Mouse (Mus musculus) left cerebral cortex, postnatal 25 days (tissue): ENCODE data around the gene Krt39. TPM values are rescaled to one million over a fixed set of nuclear protein-coding genes. Genes with fewer than 3 reads are reported as not detected.

Experiments
- DNase-seq, 2 experiments: peaks; one replicate each; pipeline ENCODE4 v3.0.0; 2022; ENCODE audit warnings: low spot score in 2 of 2, mixed read lengths in 1 of 2
- intact Hi-C: fragments of 180-260 bp; cut with DNase I; formaldehyde crosslinking; loops from one replicate; pipeline ENCODE4 v1.15.1; 2025
- total RNA-seq, 2 experiments: library from RNA; stranded (reverse); gene quantifications; 2 replicates each; pipeline ENCODE4 v1.2.3; 2021

Krt39 gene
- total RNA-seq, 2 experiments from 2014 or later = not detected

- no peak for DNase-seq
- intact Hi-C loops = no loop called here
These were observed 47.7 kb downstream of the Krt39 start for GRCm38 (mm10) chr11:99473433-99473832.

GRCm38 (mm10) chr11:99472405-99472804, 48.7 kb downstream of the Krt39 start:
- intact Hi-C loops = no loop called here
- peak in 1 of 2 experiments; percentile 60 for DNase-seq

- intact Hi-C loops = no loop called here
- no peak for DNase-seq
These were observed 49.2 kb downstream of the Krt39 start for GRCm38 (mm10) chr11:99471946-99472345.

GRCm38 (mm10) chr11:99469228-99469627, 51.9 kb downstream of the Krt39 start:
- intact Hi-C loops = no loop called here
- no peak for DNase-seq

GRCm38 (mm10) chr11:99468566-99468965, 52.6 kb downstream of the Krt39 start:
- intact Hi-C loops = no loop called here
- DNase-seq = no peak

- intact Hi-C loops = loop anchor here (1.0 to 2.0 kb wide), 2 partner anchors 106 to 703 kb away; no protein-coding TSS in a partner anchor
- DNase-seq = peak; percentile 13 to 86
These were observed 54.8 kb downstream of the Krt39 start for GRCm38 (mm10) chr11:99466316-99466715.

GRCm38 (mm10) chr11:99464836-99465235, 56.3 kb downstream of the Krt39 start:
- intact Hi-C loops = loop anchor here (2.0 kb wide), 2 partner anchors 540 to 818 kb away; no protein-coding TSS in a partner anchor

More at GRCm38 (mm10) chr11:99464836-99465235, 56.3 kb downstream of the Krt39 start:
- DNase-seq = peak; percentile 81 to 88

Other genes with a start within 250 kb of the Krt39 start
- not detected for gene Krt24, start 236.1 kb downstream of the Krt39 start, total RNA-seq
- gene Krt25, start 198.4 kb downstream of the Krt39 start, total RNA-seq = not detected
- gene Krt26, start 183.4 kb downstream of the Krt39 start, total RNA-seq = not detected
- not detected for gene Krt27, start 170.2 kb downstream of the Krt39 start, total RNA-seq
- under 1 TPM in 1 of 2 experiments, not detected in 1; 0.34 TPM for gene Krt28, start 146.4 kb downstream of the Krt39 start, total RNA-seq
- gene Krt10, start 132.0 kb downstream of the Krt39 start, total RNA-seq = 10 to 100 TPM; 10.6 to 11.7 TPM
- 10 to 100 TPM; 10.3 TPM for gene Krt12, start 99.1 kb downstream of the Krt39 start, total RNA-seq
- gene Krt20, start 83.2 kb downstream of the Krt39 start, total RNA-seq = not detected
- not detected for gene Krt23, start 28.2 kb downstream of the Krt39 start, total RNA-seq
- not detected for gene Krt40, start 21.8 kb upstream of the Krt39 start, total RNA-seq
- gene Krtap3-3, start 29.5 kb upstream of the Krt39 start, total RNA-seq = not detected
- not detected for gene Krtap3-2, start 35.5 kb upstream of the Krt39 start, total RNA-seq
- gene Gm11939, start 38.1 kb upstream of the Krt39 start, total RNA-seq = not detected
- not detected for gene Krtap3-1, start 45.3 kb upstream of the Krt39 start, total RNA-seq
- not detected for gene Krtap1-5, start 59.7 kb upstream of the Krt39 start, total RNA-seq
- not detected for gene Krtap1-4, start 62.3 kb upstream of the Krt39 start, total RNA-seq
- gene Krtap1-3, start 70.0 kb upstream of the Krt39 start, total RNA-seq = not detected
- gene Krtap9-3, start 76.8 kb upstream of the Krt39 start, total RNA-seq = not detected
- gene Gm11938, start 82.0 kb upstream of the Krt39 start, total RNA-seq = not detected
- not detected for gene Gm11937, start 88.9 kb upstream of the Krt39 start, total RNA-seq
- not detected for gene Krtap2-4, start 93.5 kb upstream of the Krt39 start, total RNA-seq
- not detected for gene Gm11562, start 99.1 kb upstream of the Krt39 start, total RNA-seq
- not detected for gene Krtap4-1, start 106.9 kb upstream of the Krt39 start, total RNA-seq
- gene Krtap4-2, start 113.7 kb upstream of the Krt39 start, total RNA-seq = not detected
- gene Krtap4-7, start 122.8 kb upstream of the Krt39 start, total RNA-seq = not detected
- gene Gm11555, start 128.9 kb upstream of the Krt39 start, total RNA-seq = not detected
- not detected for gene Gm11563, start 137.6 kb upstream of the Krt39 start, total RNA-seq
- gene Krtap4-6, start 144.6 kb upstream of the Krt39 start, total RNA-seq = not detected
- gene Gm14190, start 169.4 kb upstream of the Krt39 start, total RNA-seq = not detected
- not detected for gene Gm14180, start 213.0 kb upstream of the Krt39 start, total RNA-seq